Mouse (Mus musculus) adrenal gland (tissue): ENCODE measurements around the gene Fam205c.
"Not testable (repeated sequence)": the region's sequence is repeated elsewhere in the genome, so short reads cannot be mapped to it uniquely, and the experiment has no call there.

Experiments
- intact Hi-C: fragments of 180-260 bp; cut with DNase I; formaldehyde crosslinking; loops from one replicate; pipeline ENCODE4 v1.15.1; 2025

Gene Fam205c

GRCm38 (mm10) chr4:42877657-42878056 is 3.6 kb upstream of the Fam205c start:
- intact Hi-C loops, result loop anchor here (5.0 kb wide), 2 partner anchors 70 to 85 kb away; partner anchors contain the start of gene Dnajb5

GRCm38 (mm10) chr4:42876586-42877291 is 2.7 kb upstream of the Fam205c start:
- intact Hi-C loops, result loop anchor here (5.0 kb wide), 2 partner anchors 71 to 86 kb away; partner anchors contain the start of gene Dnajb5

- intact Hi-C loops, result no loop called here
Measured at GRCm38 (mm10) chr4:42872746-42873435, 1.1 kb downstream of the Fam205c start.

GRCm38 (mm10) chr4:42872151-42872550 is 1.9 kb downstream of the Fam205c start:
- intact Hi-C loops, result no loop called here

- intact Hi-C loops, result no loop called here
Measured at GRCm38 (mm10) chr4:42870748-42871147, 3.3 kb downstream of the Fam205c start.

GRCm38 (mm10) chr4:42868193-42868592 is 5.8 kb downstream of the Fam205c start:
- intact Hi-C loops, result no loop called here

GRCm38 (mm10) chr4:42867390-42867789 is 6.6 kb downstream of the Fam205c start:
- intact Hi-C loops, result no loop called here

- intact Hi-C loops, result not testable (repeated sequence)
Measured at GRCm38 (mm10) chr4:42863487-42863886, 10.5 kb downstream of the Fam205c start.

GRCm38 (mm10) chr4:42860483-42860882 is 13.6 kb downstream of the Fam205c start:
- intact Hi-C loops, result not testable (repeated sequence)

GRCm38 (mm10) chr4:42856671-42857070 is 17.4 kb downstream of the Fam205c start, which contains the start of gene Gm12394:
TSS of gene Gm12394 (minus strand) at chr4:42856771.
- intact Hi-C loops, result not testable (repeated sequence)

GRCm38 (mm10) chr4:42853788-42854187 is 20.2 kb downstream of the Fam205c start, which contains the start of gene Fam205a1:
TSS of gene Fam205a1 (minus strand) at chr4:42853888.
- intact Hi-C loops, result not testable (repeated sequence)
